Mouse (Mus musculus) midbrain, embryonic 14.5 days (tissue): ENCODE data around the gene Peli2. TPM values are rescaled to one million over a fixed set of nuclear protein-coding genes. Genes with fewer than 3 reads are reported as not detected.

Experiments used
- ATAC-seq: fragments of 200-750 bp; cut with Nextera tagmentation; 2 replicates; pipeline ENCODE4 v1.8.0; 2017; ENCODE audit warnings: moderate number of reproducible peaks, moderate library complexity; ENCODE audit not compliant: low FRiP score, low TSS enrichment
- DNase-seq: peaks from one replicate; pipeline ENCODE4 v3.0.0-alpha.2; 2015
- H3K27ac ChIP-seq: fragments of 300-500 bp; sonication (generic); replicated peaks from 2 replicates; pipeline ENCODE4 v1.5.1; 2014; ENCODE audit warnings: mild to moderate bottlenecking, low read depth, low read length, moderate library complexity
- H3K27me3 ChIP-seq: fragments of 300-500 bp; sonication (generic); 2 replicates; pipeline ENCODE4 v1.6.1; 2014; ENCODE audit warnings: low read length, control low read depth, mixed read lengths; ENCODE audit not compliant: control insufficient read depth, insufficient read depth
- H3K36me3 ChIP-seq: fragments of 300-500 bp; sonication (generic); 2 replicates; pipeline ENCODE4 v1.6.1; 2014; ENCODE audit warnings: low read length, control low read depth; ENCODE audit not compliant: control insufficient read depth, insufficient read depth
- H3K4me1 ChIP-seq: fragments of 300-500 bp; sonication (generic); 2 replicates; pipeline ENCODE4 v1.6.1; 2014; ENCODE audit warnings: mild to moderate bottlenecking, antibody characterized with exemption, low read length, control low read depth; ENCODE audit not compliant: control insufficient read depth, insufficient read depth
- H3K4me2 ChIP-seq: fragments of 300-500 bp; sonication (generic); 2 replicates; pipeline ENCODE4 v1.6.1; 2014; ENCODE audit warnings: mild to moderate bottlenecking, low read length, moderate library complexity
- H3K4me3 ChIP-seq: fragments of 300-500 bp; sonication (generic); replicated peaks from 2 replicates; pipeline ENCODE4 v1.5.1; 2014; ENCODE audit warnings: low read depth, low read length
- H3K9ac ChIP-seq: fragments of 300-500 bp; sonication (generic); replicated peaks from 2 replicates; pipeline ENCODE4 v1.6.1; 2014; ENCODE audit warnings: mild to moderate bottlenecking, low read length, moderate library complexity
- H3K9me3 ChIP-seq: fragments of 300-500 bp; sonication (generic); 2 replicates; pipeline ENCODE4 v1.6.1; 2016; ENCODE audit warnings: low read length, control low read depth, mixed read lengths; ENCODE audit not compliant: control insufficient read depth
- WGBS: fragments of 180-500 bp; shearing (Covaris S2); extraction: QIAGEN DNeasy Blood & Tissue Kit; methylation state at CpG from one replicate; pipeline ENCODE4 v1.1.7; 2014; 5-methylcytosine and 5-hydroxymethylcytosine counted together
- polyA plus RNA-seq: library from polyadenylated mRNA; unstranded; fragments of >200 nt; fragmentation: Nextera tagmentation; extraction: Ambion mirVana; gene quantifications from 2 replicates; pipeline ENCODE4 v1.2.1, GENCODE M21; 2014

Peli2 gene
- polyA plus RNA-seq, 1 experiment from 2014 or later: 8.6 TPM

GRCm38 (mm10) chr14:48202096-48203036 is 81.7 kb downstream of the Peli2 start:
- H3K36me3 ChIP-seq: no peaks in the 10 kb centered on the region
- DNase-seq (peak; percentile 46), ATAC-seq (no peak)
- H3K27me3 ChIP-seq: no peaks in the 10 kb centered on the region
- H3K4me1 ChIP-seq: peaks cover 41% of the 10 kb centered on the region
- 27% methylated on average over 17 of the region's 17 CpGs for WGBS
- no peak overlapping the region for H3K4me2 ChIP-seq
- no peak overlapping the region for H3K9ac ChIP-seq
- H3K9me3 ChIP-seq: no peaks in the 10 kb centered on the region
- no peak overlapping the region for H3K4me3 ChIP-seq
- H3K27ac ChIP-seq: no peak overlapping the region

- WGBS: 87% methylated on average over 10 of the region's 10 CpGs
- no peak overlapping the region for H3K4me2 ChIP-seq
- peaks cover 34% of the 10 kb centered on the region for H3K4me1 ChIP-seq
- no peaks in the 10 kb centered on the region for H3K27me3 ChIP-seq
- no peaks in the 10 kb centered on the region for H3K36me3 ChIP-seq
- H3K9ac ChIP-seq: no peak overlapping the region
- H3K9me3 ChIP-seq: no peaks in the 10 kb centered on the region
- DNase-seq: no peak
- no peak overlapping the region for H3K27ac ChIP-seq
- no peak overlapping the region for H3K4me3 ChIP-seq
- ATAC-seq: no peak
Measured at GRCm38 (mm10) chr14:48205044-48205443, 84.4 kb downstream of the Peli2 start.

GRCm38 (mm10) chr14:48205635-48206034 is 85.0 kb downstream of the Peli2 start:
- no peak overlapping the region for H3K4me3 ChIP-seq
- H3K9me3 ChIP-seq: no peaks in the 10 kb centered on the region
- no peak for DNase-seq
- H3K27me3 ChIP-seq: no peaks in the 10 kb centered on the region
- H3K27ac ChIP-seq: no peak overlapping the region
- H3K4me1 ChIP-seq: peaks cover 34% of the 10 kb centered on the region
- no peak overlapping the region for H3K9ac ChIP-seq
- no peaks in the 10 kb centered on the region for H3K36me3 ChIP-seq
- no peak overlapping the region for H3K4me2 ChIP-seq
- 58% methylated on average over 11 of the region's 11 CpGs for WGBS
- no peak for ATAC-seq

- H3K27ac ChIP-seq: peak overlapping the region; percentile 15
- H3K9me3 ChIP-seq: no peaks in the 10 kb centered on the region
- WGBS: 23% methylated on average over 15 of the region's 15 CpGs
- ATAC-seq (peak; percentile 79), DNase-seq (peak; percentile 79)
- H3K36me3 ChIP-seq: no peaks in the 10 kb centered on the region
- H3K4me1 ChIP-seq: peaks cover 32% of the 10 kb centered on the region
- peak overlapping the region; percentile 40; the same call in 1 of the 2 replicates for H3K9ac ChIP-seq
- peak overlapping the region; percentile 35 for H3K4me2 ChIP-seq
- no peak overlapping the region for H3K4me3 ChIP-seq
- no peaks in the 10 kb centered on the region for H3K27me3 ChIP-seq
Measured at GRCm38 (mm10) chr14:48207119-48207518, 86.5 kb downstream of the Peli2 start.

GRCm38 (mm10) chr14:48207746-48208640 is 87.4 kb downstream of the Peli2 start:
- Histone ChIP-seq H3K27ac (peak overlapping the region; percentile 15), H3K9me3 (no peaks in the 10 kb centered on the region), H3K4me1 (peaks cover 24% of the 10 kb centered on the region), H3K36me3 (no peaks in the 10 kb centered on the region), H3K4me3 (no peak overlapping the region), H3K27me3 (no peaks in the 10 kb centered on the region), H3K4me2 (peak overlapping the region; percentile 35), H3K9ac (no peak overlapping the region)
- WGBS: 71% methylated on average over 12 of the region's 12 CpGs
- no peak for ATAC-seq
- no peak for DNase-seq

GRCm38 (mm10) chr14:48209436-48209835 is 88.8 kb downstream of the Peli2 start:
- Histone ChIP-seq H3K27me3 (no peaks in the 10 kb centered on the region), H3K36me3 (no peaks in the 10 kb centered on the region), H3K9me3 (no peaks in the 10 kb centered on the region), H3K4me3 (no peak overlapping the region), H3K27ac (no peak overlapping the region), H3K4me1 (peaks cover 24% of the 10 kb centered on the region), H3K4me2 (no peak overlapping the region), H3K9ac (no peak overlapping the region)
- no peak for DNase-seq
- WGBS: 89% methylated on average over 5 of the region's 5 CpGs
- ATAC-seq: no peak

GRCm38 (mm10) chr14:48210089-48210488 is 89.5 kb downstream of the Peli2 start:
- Histone ChIP-seq H3K27me3 (no peaks in the 10 kb centered on the region), H3K4me3 (no peak overlapping the region), H3K9me3 (no peaks in the 10 kb centered on the region), H3K36me3 (no peaks in the 10 kb centered on the region), H3K4me1 (peaks cover 24% of the 10 kb centered on the region), H3K9ac (no peak overlapping the region), H3K4me2 (no peak overlapping the region), H3K27ac (no peak overlapping the region)
- no peak for DNase-seq
- no peak for ATAC-seq
- WGBS: 89% methylated on average over 9 of the region's 9 CpGs

- Histone ChIP-seq H3K36me3 (no peaks in the 10 kb centered on the region), H3K9me3 (no peaks in the 10 kb centered on the region), H3K9ac (no peak overlapping the region), H3K4me2 (no peak overlapping the region), H3K27me3 (no peaks in the 10 kb centered on the region), H3K4me1 (peaks cover 20% of the 10 kb centered on the region), H3K27ac (no peak overlapping the region), H3K4me3 (no peak overlapping the region)
- no peak for DNase-seq
- ATAC-seq: no peak
- WGBS: 82% methylated on average over 8 of the region's 8 CpGs
Measured at GRCm38 (mm10) chr14:48211526-48211925, 90.9 kb downstream of the Peli2 start.
